Mouse (Mus musculus): Measurements from ENCODE around the gene Tceal9. TPM values are rescaled to one million over a fixed set of nuclear protein-coding genes. Genes with fewer than 3 reads are reported as not detected.
"Not testable (repeated sequence)": the region's sequence is repeated elsewhere in the genome, so short reads cannot be mapped to it uniquely, and the experiment has no call there.

Gene Tceal9
- total RNA-seq, 2 experiments from 2014 or later = 100 to 154 TPM

DNA sequence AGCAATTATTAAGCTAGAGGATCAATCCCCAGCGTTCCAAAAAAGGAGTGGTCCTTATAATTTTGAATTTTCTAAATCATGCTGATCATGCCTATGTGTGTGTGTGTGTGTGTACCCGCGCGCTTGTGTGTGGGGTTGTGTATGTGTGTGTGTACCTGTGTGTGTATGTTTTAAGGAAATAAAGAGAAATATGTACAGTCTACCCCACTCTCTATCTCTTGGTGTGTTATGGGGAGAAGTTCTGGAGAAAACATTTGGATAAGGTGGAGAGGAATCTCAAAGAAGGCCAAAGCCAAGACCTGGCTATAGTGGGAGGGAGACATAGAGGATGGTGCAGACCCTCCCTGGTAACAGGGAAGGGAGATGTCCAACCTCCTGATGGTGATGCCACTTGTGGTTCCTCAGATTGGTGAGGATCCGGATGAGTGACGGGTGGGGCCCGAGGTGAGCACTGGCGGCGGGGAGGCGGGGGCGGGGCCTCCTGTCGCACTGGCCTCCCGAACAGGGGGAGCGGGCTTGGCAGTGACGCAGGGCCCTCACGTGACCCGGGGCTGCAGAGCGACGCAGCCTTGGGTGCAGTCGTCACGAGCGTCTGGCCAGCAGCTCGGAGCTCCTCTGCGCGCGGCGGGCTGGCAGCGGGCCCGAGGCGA, 25.0 kb downstream of the Tceal9 start, which contains the start of gene Bex3:
Gene Bex3, plus strand, starts transcription at position 511 of the 650 bp plus-strand sequence.
- peak; percentile 97 for ATAC-seq (ENCODE audit: poor library complexity, severe bottlenecking)

DNA sequence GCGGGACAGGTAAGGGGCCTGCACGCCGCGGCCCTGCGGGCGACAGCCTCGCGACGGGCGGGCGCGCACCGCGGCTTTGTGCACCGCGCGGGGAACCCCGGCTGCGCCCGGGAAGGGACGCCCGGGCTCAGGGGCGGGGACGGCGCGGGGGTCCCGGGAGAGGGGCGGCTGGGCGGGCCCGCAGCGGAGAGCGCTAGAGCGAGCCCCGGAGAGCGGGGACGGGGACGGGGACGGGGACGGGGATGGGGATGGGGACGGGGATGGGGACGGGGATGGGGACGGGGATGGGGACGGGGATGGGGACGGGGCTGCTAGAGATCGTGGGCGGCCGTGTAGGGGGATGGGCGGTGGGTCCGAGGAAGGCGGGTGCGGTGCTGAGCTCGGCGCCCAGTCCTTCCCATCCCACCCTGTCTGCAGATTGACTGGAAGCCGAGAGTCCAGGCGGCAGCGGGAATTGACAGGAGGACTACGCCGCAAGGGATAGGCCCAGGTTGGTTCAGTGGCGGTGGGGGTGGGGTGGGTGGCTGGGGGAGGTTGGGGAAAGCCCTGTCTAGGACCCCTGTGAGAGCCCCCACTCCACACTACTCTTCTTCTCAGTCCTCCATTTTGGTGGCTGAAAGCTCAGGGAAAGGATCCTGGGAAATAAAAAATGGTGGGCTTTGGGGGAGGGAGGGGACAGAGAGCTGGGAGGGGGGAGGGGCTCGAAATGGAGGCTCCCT, 25.7 kb downstream of the Tceal9 start:
- not testable (repeated sequence) for ATAC-seq (ENCODE audit: poor library complexity, severe bottlenecking)

DNA sequence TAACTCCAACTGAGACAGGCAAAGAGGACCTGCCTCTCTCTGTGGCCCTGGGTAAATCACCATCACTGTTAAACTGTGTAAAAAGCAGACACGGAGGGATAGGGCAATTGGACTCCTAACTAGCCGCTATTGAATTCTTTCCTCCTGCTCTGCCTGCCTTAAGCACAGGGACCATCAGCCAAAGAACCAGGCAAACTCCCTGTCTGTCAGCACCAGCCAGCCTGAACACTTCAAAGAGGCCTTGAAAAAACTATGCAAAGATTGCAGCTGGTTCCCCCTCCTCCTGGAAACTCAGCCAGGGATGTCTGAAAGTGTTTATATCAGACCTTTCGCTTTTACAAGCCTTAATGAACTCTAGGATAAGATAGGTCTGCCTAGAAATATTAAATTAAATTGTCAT, 29.7 kb downstream of the Tceal9 start:
- no peak for ATAC-seq (ENCODE audit: poor library complexity, severe bottlenecking)

DNA sequence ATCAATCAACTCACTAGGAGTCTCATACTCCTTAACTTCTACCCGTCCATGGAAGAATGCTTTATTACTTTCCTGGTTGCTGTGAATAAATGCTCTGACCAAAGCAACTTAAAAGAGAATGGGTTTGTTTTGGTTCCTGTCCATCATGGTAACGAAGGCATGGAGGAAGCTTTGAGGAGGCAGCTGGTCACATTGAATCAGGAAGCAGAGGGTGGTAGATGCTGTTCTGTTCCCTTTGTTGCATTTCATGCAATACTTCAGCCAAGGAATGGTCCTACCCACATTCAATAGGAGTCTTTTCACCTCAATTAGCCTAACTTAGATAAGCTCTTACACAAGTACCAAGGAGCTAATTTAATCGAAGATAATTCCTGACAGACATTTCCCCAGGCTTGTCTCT, 30.5 kb downstream of the Tceal9 start:
- no peak for ATAC-seq (ENCODE audit: poor library complexity, severe bottlenecking)

DNA sequence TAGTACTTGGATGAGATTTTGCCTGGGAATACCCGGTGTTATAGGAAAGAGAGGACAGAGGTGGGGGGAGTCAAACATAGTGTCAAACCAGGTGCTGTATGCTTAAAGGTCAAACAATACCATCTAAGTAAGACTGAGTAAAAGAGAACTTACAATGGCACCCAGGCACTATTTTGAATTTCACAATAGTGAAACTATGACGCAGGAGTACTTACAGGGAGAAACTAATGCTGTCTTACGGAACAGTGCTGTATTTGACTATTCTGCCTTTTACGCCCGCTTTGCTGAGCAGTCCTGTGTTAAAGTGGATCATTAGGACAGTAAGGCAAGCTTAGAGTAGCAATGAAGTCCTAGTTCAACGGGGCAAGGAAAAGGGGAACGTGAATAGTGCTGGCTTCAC, 32.7 kb downstream of the Tceal9 start:
- peak; percentile 56 for ATAC-seq (ENCODE audit: poor library complexity, severe bottlenecking)

DNA sequence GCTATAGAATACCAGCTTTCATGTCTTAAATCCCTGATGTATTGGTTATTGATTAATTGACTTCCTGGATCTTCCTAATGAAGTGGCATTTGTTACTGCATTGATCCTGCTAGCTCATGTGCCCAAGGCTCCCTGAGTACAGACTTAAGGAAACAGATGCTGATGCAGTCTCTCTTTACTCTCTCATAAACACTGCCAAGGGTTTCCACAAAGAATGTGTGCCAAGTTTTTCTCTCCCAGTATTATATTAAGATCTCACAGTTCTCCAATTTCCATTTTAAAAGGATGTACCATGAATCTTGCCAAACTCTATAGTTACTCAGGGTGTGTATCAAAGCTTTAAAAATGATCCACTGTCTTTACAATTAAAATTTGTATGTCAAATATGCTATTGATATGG, 33.5 kb downstream of the Tceal9 start:
- no peak for ATAC-seq (ENCODE audit: poor library complexity, severe bottlenecking)

DNA sequence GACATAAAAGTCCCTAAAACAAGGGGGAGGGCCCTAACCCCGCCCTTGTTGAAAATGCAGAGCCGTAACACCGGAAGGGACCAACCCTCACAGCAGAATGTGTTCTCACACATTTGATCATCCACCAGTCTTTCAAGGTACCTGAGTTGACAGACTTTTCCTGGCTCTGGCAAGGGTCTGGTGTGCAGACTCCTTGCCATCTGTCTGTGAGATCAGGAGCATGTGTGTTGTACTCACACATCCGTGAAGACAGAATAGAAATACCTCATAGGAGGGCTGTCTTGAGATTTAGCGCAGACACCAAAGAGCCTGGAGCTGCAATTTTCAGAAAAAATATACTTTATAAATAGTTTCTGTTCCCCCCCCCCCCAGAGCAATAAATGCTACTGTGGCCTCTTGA, 34.5 kb downstream of the Tceal9 start:
- ATAC-seq (ENCODE audit: poor library complexity, severe bottlenecking) = no peak

DNA sequence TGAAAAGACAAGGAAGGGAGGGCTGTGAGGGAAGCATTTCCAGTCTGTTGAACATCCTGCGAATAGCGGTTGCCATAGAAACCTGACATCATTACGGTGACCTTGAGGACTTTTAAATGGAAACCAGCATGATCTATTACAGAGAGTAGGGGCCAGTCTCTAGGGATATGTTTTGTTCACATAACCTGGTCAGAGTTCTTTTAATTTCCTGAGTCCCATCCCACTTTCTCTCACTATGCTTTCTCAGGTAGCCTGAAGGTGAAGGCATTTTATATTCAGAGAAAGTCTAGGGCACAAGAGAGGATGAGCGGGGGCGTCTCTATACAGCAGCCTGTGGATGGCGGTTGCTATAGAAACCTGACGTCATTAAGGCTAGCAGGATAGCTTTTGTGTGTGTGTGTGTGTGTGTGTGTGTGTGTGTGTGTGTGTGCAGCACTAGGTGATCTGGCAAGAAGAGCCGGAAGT, 46.0 kb downstream of the Tceal9 start:
- no peak for ATAC-seq (ENCODE audit: poor library complexity, severe bottlenecking)

Other genes with a start within 250 kb of the Tceal9 start
- gene Arxes1, start 211.7 kb upstream of the Tceal9 start, total RNA-seq (2015) = 0.16 TPM in 1 of 2 replicates, not detected in the other
- gene Arxes1, start 211.7 kb upstream of the Tceal9 start, total RNA-seq (2017) = not detected in 2 replicates
- not detected in 2 replicates for gene Bex2, start 176.8 kb upstream of the Tceal9 start, total RNA-seq (2015)
- 0.65 TPM in 1 of 2 replicates, not detected in the other for gene Bex2, start 176.8 kb upstream of the Tceal9 start, total RNA-seq (2017)
- gene Nxf3, start 159.8 kb upstream of the Tceal9 start, total RNA-seq (2015) = not detected in 2 replicates
- gene Nxf3, start 159.8 kb upstream of the Tceal9 start, total RNA-seq (2017) = not detected in 2 replicates
- 0.58 and 0.62 TPM in 2 replicates for gene Bex4, start 106.1 kb upstream of the Tceal9 start, total RNA-seq (2015)
- gene Bex4, start 106.1 kb upstream of the Tceal9 start, total RNA-seq (2017) = 2.0 and 2.1 TPM in 2 replicates
- gene Tceal8, start 72.7 kb upstream of the Tceal9 start, total RNA-seq (2015) = 20.6 and 26.5 TPM in 2 replicates
- gene Tceal8, start 72.7 kb upstream of the Tceal9 start, total RNA-seq (2017) = 34.4 and 39.0 TPM in 2 replicates
- gene Tceal5, start 41.2 kb upstream of the Tceal9 start, total RNA-seq (2015) = not detected in 2 replicates
- gene Tceal5, start 41.2 kb upstream of the Tceal9 start, total RNA-seq (2017) = not detected in 2 replicates
- not detected in 2 replicates for gene Tceal7, start 30.3 kb upstream of the Tceal9 start, total RNA-seq (2015)
- not detected in 2 replicates for gene Tceal7, start 30.3 kb upstream of the Tceal9 start, total RNA-seq (2017)
- not detected in 2 replicates for gene Bex1, start 29.6 kb upstream of the Tceal9 start, total RNA-seq (2015)
- gene Bex1, start 29.6 kb upstream of the Tceal9 start, total RNA-seq (2017) = not detected in 2 replicates
- gene Bex3, start 25.2 kb downstream of the Tceal9 start, total RNA-seq (2015) = 55.7 and 64.5 TPM in 2 replicates
- gene Bex3, start 25.2 kb downstream of the Tceal9 start, total RNA-seq (2017) = 38.5 and 38.8 TPM in 2 replicates

Data from megakaryocyte, adult 5-6 weeks (primary cell).